Mouse (Mus musculus) olfactory bulb, adult 2 months (tissue): Measurements from ENCODE around the gene Tnfsf15.

Source experiments
- CTCF ChIP-seq: fragments of 200-500 bp; IDR thresholded peaks from 2 replicates; pipeline ENCODE4 v1.5.1; 2012; ENCODE audit warnings: low read depth, mild to moderate bottlenecking, low read length, moderate library complexity; ENCODE audit not compliant: insufficient read depth
- POLR2A ChIP-seq: fragments of 200-500 bp; IDR thresholded peaks from 2 replicates; pipeline ENCODE4 v1.6.1; 2012; ENCODE audit warnings: mild to moderate bottlenecking, low read depth, low read length, moderate library complexity; ENCODE audit not compliant: insufficient read depth

DNA sequence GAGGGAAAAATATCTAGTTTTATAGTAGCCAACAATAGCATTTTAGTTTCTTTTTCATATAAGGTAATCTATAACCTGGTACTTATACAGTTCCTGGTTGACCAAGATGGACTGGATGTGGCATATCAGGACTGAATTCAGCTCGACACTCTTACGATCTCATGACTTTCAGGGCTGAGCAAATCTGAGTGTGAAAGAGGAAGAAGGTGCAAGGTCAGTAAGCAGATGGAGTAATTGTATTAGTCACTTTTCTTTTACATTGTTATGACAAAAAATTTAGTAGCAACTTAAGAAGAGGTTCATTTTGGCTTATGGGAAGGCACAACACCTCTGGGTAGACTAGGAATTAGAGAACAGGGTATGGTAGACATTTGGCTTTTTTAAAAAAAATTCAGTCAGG, 20.1 kb upstream of the Tnfsf15 start:
- no peak for TF ChIP-seq POLR2A
- TF ChIP-seq CTCF: no peak
